Mouse (Mus musculus): ENCODE results near the gene Bloc1s4.

GRCm38 (mm10) chr5:36704684-36705083 lies 43.8 kb downstream of the Bloc1s4 start:
- no peak for TF ChIP-seq CTCF (IDR thresholded peaks at IDR 0.05)
- no peak for TF ChIP-seq EP300 (IDR thresholded peaks at IDR 0.05)
